Mouse (Mus musculus) E14TG2a.4 (cell line): ENCODE data around the gene Tmco5.

Experiments used
- CTCF ChIP-seq: conservative IDR thresholded peaks from 2 replicates; pipeline ENCODE4 v1.5.1; 2014; ENCODE audit warnings: low read length
- NANOG ChIP-seq: IDR thresholded peaks from 2 replicates; pipeline ENCODE4 v1.6.1; 2014; ENCODE audit warnings: borderline replicate concordance, low read length, mixed read lengths

- no peak for TF ChIP-seq CTCF
- no peak for TF ChIP-seq NANOG
Observed at GRCm38 (mm10) chr2:116932218-116932617, 53.7 kb downstream of the Tmco5 start.
